Mouse (Mus musculus) adrenal gland, postnatal 14 days (tissue): ENCODE results near the gene Adk. TPM values are rescaled to one million over a fixed set of nuclear protein-coding genes. Genes with fewer than 3 reads are reported as not detected.
"Not testable (repeated sequence)": the region's sequence is repeated elsewhere in the genome, so short reads cannot be mapped to it uniquely, and the experiment has no call there.

Experiments
- DNase-seq: peaks from one replicate; pipeline ENCODE4 v3.0.0; 2021; ENCODE audit warnings: mixed read lengths
- total RNA-seq: library from RNA; stranded (reverse); gene quantifications from 2 replicates; pipeline ENCODE4 v1.2.3, GENCODE M21; 2021

The Adk gene
- total RNA-seq, 1 experiment from 2014 or later = 164 TPM

DNA sequence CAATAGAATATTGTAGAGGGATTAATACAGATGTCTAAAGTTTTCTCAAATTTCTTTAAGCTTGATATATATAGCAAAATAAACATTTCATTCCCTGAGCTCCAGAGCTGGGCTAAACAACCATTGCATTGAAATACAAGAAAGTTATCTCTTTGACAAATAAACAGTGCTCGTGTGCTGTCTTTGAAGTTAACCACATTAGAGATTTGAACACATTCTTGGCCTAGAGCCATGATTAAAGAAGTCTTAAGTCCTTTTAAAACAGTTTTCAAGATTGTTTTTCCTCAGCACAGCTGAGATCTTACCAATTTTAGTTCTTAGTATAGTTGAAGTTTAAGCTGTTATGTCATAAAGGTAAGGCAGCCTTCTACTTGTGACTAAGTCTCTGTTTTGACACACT, 11.9 kb downstream of the Adk start:
- DNase-seq = no peak

DNA sequence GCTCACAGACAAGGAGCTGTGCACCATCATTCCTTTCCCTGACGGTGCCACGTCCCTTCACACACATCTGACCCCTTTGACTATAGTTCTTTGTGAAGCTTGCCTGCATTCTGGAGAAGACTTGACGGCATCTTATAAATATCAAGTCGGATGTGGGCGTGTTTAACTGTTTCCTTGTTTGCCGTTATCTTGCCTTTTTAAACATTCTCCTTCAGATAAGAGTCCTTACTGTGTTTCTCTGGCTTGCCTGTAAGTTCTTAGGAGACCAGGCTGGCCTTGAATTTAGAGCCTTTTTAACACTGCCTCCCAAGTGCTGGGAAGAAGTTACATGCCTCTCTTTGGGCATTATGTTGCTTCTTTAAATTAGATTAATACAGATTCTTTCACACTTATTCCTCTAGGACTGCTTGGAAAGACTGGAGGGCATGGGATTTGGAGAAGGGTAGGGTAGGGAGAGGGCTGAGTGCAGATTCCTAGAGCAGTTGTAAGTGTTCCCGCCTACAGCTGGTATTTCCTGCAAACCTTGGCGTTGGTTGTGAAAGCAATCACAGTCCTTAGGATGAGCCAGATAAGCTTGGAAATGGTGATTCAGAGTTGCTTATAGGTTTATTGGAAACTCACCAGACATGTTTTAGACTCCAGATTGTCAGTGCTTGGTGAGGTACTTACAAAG, 13.3 kb downstream of the Adk start:
- no peak for DNase-seq

DNA sequence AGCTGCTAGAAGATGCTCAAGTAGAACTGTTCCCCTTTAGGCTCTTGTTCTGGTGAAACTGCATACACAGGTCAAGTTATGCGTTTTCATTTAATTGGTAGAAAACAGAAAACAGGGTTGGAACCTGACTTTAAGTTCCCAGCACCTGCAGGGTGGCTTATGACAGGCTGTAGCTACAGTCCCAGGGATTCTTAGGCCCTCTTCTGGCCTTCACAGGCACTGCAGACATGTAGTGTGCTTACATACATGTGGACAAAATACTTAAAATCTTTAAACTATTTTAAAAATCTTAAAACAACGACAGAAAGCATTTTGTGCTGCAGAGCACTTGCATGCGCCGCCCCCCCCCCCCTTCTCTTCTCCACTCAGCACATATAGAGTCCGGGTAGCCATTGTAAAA, 17.2 kb downstream of the Adk start:
- no peak for DNase-seq

DNA sequence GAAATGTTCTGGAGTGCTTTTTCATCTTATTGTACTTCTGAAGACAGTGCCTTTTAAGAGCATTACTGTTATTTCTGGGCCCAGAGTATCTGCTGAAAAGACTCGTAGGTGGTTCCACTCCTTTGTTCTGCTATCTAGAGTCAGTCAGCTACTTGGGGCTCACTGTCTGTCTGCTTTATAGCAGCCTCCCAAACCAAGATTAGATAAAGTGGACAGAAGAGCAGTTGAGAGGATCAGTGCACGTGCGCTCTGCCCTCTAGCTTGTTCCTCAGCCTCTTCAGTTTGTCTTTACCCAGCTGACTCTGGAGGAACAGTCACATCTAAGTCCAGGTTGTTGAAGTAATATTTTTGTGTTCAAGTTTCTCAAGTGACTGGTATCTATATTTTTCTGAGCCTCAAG, 21.6 kb downstream of the Adk start:
- DNase-seq = no peak

DNA sequence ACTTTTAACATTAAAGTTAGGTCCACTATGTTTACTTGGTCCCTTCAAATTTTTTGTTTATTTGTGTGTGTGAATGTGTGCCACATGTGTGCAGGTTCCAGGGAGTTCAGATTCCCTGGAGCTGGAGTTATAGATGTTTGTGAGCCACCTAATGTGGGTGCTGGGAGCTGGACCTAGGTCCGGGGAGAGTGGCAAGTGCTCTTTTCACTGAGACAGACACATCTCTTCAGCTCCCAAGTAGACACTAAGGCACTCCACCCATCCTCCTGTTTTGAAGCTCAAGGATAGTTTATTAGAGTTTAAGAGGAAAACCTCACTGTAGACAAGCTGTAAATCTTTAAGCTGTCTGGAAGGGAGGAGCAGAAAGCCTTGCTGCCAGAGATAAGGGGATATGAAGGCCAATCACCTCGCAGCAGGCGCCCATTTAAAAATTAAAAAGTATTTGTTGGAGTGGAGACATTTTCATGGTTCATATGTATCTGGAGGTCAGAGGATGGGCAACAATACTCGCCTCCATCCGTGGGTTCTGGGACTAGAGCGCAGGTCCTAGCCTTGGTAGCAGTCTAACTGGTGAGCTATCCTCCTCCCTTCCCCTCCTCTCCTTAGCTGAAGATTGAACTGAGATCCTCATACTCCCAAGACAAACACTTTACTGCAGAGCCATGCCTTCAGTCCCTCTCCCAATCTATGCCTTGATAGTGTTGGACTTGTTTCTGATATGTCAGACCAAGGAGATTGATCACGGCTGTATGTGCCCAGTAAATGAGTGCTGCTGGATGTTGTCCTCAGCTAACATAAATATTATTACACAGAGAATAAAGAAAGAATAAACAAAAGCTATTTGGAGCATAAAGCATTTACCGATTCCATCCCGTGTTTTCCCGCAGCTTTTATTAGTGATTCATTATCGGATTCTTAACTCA, 22.3 kb downstream of the Adk start:
- DNase-seq = peak; percentile 21

DNA sequence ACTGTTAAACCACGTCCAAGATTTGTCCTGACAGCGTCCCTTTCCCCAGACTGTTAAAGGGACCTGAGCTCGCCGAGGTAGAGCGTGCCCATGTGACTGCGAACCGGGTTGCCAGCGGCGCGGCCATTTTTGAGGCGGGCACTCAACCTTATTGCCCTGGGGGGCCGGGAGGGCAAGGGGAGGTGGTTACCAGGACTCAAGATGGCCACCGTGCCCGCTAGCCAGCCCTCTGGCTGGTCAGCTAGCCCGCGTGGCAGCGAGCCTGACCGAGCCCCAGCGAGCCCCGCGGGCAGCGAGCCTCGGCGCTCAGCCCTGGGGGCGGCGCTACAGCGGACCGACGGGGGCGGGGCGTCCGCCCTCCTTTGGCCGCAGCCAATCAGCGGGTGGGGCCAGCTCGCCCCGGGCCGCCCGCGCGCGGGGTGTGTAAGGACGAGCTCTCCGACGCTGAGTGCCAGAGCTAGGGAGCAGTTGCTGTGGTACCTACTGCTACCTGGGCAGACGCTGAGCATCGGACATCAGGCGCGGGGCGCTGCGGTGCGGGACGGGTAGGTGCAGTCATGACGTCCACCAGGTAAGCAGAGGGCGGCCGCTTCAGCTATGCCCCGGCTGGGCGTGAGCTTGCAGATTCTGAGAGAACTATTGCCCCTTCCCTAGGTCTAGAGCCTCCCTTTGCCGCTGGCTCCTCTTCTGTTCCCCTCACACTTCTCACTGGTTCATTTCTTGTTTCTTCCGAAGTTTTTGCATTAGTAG, 23.6 kb downstream of the Adk start:
- DNase-seq = peak; percentile 96

DNA sequence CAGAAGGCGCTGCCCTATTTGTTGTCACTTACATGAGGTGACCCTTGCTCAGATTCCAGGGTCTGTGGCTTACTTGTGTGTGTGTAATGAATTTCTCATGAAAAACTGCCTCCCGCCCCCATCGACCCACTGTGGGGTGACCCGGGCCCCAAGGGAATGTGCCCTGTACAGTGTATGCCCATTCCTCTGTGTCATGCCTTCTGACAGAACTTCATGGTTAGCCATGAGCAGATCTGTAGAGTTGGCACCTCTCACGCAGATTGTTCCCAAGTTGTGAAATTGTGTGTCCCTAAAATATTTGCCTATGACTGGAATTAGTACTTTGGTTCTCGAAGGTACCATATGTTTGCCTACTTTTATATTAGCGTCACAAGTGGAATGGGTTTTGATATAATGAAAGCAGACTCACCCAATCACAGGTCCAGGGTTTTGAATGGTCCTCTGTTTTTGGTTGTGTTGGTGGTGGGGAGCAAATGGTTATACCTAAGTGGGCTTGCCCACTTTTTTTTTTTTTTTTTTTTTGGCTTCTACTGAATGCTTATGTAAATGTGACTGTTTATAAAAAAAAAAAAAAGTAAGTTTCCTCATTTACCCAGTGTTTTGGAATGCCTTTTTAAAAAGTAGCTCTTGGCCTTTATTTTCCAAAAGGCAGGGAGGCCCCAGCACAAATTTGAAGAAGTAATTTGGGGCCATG, 24.3 kb downstream of the Adk start:
- peak; percentile 46 for DNase-seq

DNA sequence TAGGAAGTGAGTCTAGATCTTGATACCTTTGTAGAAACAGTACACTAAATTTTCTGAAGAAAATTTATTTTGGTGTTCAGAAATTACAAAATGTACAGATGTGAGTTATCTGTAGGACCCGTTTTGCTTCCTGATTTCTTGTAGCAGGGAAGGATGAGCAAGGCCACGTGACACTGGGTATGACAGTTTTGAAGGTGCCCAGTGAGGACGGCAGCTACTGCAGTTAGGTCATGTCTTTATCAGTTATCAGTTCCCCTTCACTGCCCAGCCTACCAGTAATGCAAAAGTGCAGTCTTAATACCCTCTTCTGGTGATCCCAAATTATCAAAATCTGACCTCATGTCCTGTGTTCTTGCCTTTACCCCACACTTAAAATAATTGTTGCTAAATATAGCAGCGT, 25.6 kb downstream of the Adk start:
- DNase-seq = no peak

DNA sequence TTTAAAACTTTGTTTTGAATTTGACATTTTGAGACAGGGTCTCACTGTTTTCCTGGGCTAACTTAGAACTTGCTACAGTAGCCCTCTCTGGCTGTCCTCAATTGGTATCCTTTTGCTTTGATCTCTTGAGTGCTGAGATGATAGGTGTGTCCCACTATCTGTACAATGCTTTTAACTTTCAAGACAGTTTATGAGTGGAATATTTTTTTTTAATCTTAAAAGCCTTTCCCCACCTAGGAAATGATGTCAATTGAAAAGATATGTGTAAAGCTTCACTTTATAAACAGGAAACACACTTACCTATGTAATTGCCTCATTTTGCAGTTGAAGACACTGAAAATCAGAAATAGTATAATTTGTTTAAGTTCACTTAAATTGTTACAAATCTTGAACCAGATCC, 26.1 kb downstream of the Adk start:
- no peak for DNase-seq

DNA sequence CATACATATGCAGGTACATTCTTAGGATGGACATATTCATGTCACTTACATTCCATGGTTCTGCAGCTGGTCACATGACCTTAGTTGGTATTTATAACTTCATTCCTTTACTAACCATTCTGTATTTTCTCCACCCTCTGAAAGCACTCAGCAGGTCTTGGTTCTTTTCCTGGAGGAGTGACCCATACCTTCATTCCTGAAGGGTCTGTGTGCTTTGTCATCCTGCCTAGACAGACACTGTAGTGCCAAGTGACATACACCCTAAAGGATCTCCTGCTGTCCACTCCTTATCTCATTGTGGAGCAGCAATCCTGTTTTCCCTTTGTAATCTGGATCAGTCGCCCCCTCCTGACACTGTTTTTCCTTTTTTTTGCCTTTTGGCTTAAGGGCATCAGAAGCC, 30.4 kb downstream of the Adk start:
- no peak for DNase-seq

DNA sequence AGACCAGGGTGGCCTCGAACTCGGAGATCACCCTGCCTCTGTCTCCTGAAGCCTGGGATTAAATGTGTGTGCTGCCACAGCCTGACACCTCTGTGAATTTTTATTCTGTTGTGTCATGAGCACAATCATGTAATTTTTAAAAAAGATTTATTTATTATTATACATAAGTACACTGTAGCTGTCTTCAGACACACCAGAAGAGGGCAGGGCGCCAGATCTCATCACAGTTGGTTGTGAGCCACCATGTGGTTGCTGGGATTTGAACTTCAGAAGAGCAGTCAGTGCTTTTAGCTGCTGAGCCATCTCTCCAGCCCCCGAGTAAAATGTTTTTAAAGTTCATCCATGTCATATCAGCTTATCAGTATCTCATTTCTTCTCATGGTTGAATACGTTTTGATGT, 33.3 kb downstream of the Adk start:
- no peak for DNase-seq

DNA sequence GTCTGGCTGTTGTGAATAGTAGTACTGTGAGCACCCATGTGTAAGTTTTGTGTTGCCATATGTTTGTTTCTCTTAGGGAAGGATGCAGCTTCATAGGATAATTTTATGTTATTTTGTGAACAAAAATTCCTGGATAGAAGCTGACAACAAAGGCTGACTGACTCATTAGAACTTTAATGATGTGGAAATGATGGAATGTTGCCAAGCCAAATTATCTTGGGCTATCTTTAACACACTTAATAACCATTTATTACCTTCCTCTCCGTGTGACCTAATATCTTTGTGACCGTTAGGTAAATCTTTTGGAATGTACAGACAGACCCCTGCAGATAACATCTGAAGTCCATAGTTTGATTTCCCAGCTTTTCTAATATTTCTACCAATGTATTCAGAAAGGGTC, 33.7 kb downstream of the Adk start:
- no peak for DNase-seq

DNA sequence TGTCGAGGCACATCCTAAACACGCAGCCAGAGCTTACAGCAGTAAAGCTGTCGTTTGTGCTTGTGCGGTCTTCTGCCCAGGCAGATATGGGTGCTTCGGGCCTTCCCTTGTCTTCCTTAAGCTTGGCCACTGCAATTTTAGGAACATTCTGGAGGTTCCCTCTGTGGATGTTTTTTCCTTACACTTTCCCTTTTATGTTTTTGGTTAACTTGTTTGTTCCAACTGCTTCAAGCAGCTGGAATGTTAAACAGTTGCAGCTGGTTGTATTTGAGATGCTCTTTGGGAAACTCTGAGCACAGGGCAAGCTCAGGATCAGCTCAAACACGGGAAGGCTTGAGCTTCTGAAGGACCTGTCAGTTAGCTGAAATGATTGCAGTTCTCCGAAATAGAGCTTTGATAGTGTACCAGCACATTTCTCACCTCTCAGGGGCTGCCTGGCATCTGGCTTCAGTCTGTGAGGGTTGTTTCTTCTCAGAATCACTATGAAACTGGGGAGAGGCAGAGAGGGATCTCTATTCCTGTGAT, 34.5 kb downstream of the Adk start:
- no peak for DNase-seq

DNA sequence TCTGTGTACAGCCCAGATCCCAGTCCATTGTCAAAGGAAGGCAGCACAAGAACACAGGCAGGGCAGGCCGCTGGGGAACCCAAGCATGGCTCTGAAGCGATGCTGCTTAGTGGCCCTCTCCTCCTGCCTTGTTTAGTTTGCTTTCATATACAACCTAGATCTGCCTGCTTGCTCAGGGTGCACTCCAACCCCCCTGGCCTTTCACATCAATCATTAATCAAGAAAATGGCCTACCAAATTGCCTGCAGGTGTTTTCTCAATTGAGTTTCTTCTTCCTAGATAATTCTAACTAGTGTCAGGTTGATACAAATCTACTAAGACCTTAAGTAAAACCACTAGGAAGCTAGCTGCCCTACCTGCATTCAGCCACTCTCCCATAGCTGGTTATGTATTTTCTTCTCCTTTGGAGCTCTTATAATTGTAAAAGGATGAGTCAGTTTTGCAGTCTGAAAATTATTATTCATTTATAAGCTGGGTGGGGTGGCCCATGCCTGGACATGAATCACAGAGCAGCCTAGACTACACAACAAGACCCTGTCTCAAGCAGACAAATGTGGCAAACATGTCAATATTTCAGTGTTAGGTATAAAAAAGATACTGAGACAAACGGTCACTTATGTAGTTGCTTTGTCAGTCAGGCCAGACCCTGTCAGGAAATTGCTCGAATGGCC, 35.2 kb downstream of the Adk start:
- no peak for DNase-seq

DNA sequence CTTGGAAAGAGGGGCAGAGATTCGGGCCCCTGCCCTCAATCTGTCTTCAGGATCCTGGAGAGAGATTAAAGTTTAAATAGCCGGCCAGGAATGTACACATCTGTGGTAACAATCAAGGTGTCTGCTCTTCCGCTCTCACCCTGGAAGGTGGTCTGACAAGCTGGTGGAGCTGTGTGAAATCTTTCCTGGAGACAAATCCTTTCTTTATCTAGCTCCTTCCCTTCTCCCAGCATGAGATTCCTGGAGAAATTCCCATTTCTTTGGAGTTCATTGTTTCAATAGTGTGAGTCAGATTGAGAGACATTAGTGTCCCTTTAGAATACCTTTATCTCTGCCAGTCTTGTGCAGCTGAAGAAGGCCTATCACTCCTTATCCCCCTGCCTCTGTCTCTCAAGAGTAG, 36.4 kb downstream of the Adk start:
- no peak for DNase-seq

DNA sequence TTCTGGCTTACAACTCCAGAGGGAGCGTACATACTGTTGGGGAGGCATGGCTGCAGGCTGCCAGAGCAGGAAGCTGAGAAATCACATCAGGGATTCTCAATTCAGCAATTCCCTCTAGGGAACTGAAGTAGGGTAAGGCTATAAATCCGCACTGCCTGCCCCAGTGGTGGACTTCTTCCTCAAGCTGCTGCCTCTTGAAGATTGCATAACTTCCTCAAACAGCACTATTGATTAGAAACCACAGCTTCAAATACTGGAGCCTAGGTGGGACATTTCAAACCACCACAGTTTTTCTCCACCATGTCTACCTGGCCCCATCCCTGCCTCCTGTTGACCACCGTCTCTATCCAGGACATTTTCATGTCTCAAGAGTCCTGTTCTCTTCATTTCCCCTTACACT, 38.0 kb downstream of the Adk start:
- DNase-seq = no peak

DNA sequence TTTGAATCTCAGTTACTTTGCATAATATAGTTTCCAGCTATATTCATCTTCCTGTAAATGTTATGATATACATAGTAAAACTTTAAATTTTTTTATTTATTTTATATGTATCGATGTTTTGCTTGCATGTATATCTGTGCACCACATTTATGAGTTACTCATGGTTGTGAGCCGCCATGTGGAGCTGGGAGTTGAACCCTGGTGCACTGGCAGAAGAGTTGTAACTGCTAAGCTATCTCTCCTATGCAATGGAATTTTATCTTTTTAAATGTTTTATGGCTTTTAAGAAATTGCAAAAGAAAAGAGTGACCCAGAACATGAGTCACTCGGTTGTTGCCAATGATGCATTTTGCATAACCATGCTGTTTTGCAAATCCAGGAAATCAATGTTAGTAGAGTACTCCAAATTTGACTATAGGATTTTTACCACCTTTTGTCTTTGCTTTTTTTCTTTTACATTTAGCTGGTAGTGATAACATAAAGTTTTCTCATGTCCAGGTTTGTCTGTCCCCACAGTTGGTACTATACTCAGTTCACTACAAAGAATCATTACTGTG, 38.6 kb downstream of the Adk start:
- no peak for DNase-seq

DNA sequence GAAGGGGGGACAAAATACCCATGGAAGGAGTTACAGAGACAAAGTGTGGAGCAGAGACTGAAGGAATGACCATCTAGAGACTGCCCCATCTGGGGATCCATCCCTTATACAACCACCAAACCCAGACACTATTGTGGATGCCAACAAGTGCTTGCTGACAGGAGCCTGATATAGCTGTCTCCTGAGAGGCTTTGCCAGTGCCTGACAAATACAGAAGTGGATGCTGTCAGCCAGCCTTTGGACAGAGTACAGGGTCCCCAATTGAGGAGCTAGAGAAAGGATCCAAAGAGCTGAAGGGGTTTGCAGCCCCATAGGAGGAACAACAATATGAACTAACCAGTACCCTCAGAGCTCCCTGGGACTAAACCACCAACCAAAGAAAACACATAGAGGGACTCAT, 41.8 kb downstream of the Adk start:
- not testable (repeated sequence) for DNase-seq

DNA sequence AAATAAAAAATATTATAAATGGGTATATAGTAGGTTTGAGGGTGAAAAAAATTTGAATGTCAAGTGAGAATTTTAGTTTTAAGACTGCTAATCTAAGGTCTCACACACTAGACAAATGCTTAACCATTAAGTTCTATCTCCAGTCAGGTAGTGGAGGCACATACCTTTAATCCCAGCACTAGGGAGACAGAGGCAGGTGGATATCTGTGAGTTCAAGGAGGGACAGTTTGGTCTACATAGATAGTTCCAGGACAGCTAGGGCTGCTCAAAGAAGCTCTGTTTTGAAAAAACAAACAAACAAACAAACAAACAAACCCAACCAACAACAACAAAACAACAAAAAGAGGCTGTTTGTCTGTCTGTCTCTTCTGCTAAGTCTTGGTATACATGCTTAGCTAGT, 43.9 kb downstream of the Adk start:
- no peak for DNase-seq

DNA sequence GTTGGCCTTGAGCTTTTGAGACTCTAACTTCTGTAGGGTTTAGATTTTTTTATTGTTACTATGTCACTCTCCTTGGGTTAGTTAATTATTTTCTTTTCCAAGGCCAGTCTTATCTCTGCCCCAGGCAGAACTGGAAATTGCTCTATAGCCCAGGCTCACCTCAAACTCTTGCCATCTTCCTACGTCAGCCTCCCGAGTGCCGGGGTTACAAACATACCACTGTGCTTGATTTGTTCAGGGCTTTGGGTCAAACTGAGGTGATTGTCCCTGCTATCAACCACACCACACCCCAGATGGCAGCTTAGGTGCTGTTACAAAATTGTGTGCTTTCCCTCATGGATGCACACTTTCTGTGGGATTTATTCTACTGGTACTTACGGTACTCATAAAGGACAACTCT, 44.3 kb downstream of the Adk start:
- no peak for DNase-seq

DNA sequence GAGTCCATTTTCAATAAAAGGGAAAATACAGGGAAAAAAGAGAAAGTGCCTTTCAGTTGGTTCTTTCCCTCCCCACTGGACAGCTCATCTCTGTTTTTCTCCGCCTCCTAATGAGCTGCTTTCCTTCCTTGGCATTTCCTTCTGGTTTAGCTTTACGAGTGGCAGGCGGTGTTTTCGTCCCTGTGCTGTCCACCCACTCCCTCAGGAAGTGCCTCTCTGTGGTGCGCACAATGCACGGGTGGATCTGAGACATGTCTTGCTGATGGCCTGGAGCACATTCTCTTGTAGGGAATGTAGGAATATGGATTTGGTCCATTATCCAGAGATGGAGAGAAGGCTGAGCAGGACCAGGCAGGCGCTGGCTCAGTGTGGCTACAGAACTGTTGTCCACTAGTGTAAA, 47.0 kb downstream of the Adk start:
- no peak for DNase-seq
